Mouse (Mus musculus) liver, postnatal 0 days (tissue): Measurements from ENCODE around the gene Ccdc124. TPM values are rescaled to one million over a fixed set of nuclear protein-coding genes. Genes with fewer than 3 reads are reported as not detected.

Experiments used
- ATAC-seq: fragments of 200-750 bp; cut with Nextera tagmentation; 2 replicates; pipeline ENCODE4 v1.8.0; 2017; ENCODE audit warnings: mild to moderate bottlenecking, moderate library complexity
- DNase-seq: peaks from one replicate; pipeline ENCODE4 v3.0.0-alpha.2; 2016
- H3K27ac ChIP-seq: fragments of 300-500 bp; sonication (generic); 2 replicates; pipeline ENCODE4 v1.5.1; 2014; ENCODE audit warnings: antibody characterized with exemption, moderate library complexity, mild to moderate bottlenecking, low read depth
- H3K27me3 ChIP-seq: fragments of 300-500 bp; sonication (generic); 2 replicates; pipeline ENCODE4 v1.6.1; 2014; ENCODE audit warnings: low read length, control low read depth, mixed read lengths; ENCODE audit not compliant: insufficient read depth
- H3K36me3 ChIP-seq: fragments of 300-500 bp; sonication (generic); replicated peaks from 2 replicates; pipeline ENCODE4 v1.6.1; 2014; ENCODE audit warnings: mild to moderate bottlenecking, control low read depth, low read length, moderate library complexity, mixed read lengths; ENCODE audit not compliant: insufficient read depth
- H3K4me1 ChIP-seq: fragments of 300-500 bp; sonication (generic); 2 replicates; pipeline ENCODE4 v1.6.1; 2014; ENCODE audit warnings: antibody characterized with exemption, mild to moderate bottlenecking, control low read depth; ENCODE audit not compliant: insufficient read depth
- H3K4me2 ChIP-seq: fragments of 300-500 bp; sonication (generic); 2 replicates; pipeline ENCODE4 v1.6.1; 2014; ENCODE audit warnings: low read depth, mild to moderate bottlenecking, low read length, moderate library complexity, mixed read lengths
- H3K4me3 ChIP-seq: fragments of 300-500 bp; sonication (generic); 2 replicates; pipeline ENCODE4 v1.5.1; 2014; ENCODE audit warnings: low read depth, low read length
- H3K9ac ChIP-seq: fragments of 300-500 bp; sonication (generic); replicated peaks from 2 replicates; pipeline ENCODE4 v1.6.1; 2014; ENCODE audit warnings: mild to moderate bottlenecking, moderate library complexity
- H3K9me3 ChIP-seq: fragments of 300-500 bp; sonication (generic); 2 replicates; pipeline ENCODE4 v1.6.1; 2016; ENCODE audit warnings: mild to moderate bottlenecking, control low read depth, low read length, mixed read lengths
- CTCF ChIP-seq: sonication (generic); IDR thresholded peaks from 2 replicates; pipeline ENCODE4 v1.5.1; 2016; ENCODE audit warnings: antibody characterized with exemption, low read depth
- EP300 ChIP-seq: IDR thresholded peaks from 2 replicates; pipeline ENCODE4 v1.6.1; 2016; ENCODE audit warnings: antibody characterized with exemption, low read depth, mild to moderate bottlenecking
- WGBS: fragments of 180-500 bp; shearing (Covaris S2); extraction: QIAGEN DNeasy Blood & Tissue Kit; methylation state at CpG from one replicate; pipeline ENCODE4 v1.1.7; 2014; ENCODE audit not compliant: insufficient replicate concordance; 5-methylcytosine and 5-hydroxymethylcytosine counted together
- polyA plus RNA-seq: library from polyadenylated mRNA; unstranded; fragments of >200 nt; fragmentation: Nextera tagmentation; extraction: Ambion mirVana; gene quantifications from 2 replicates; pipeline ENCODE4 v1.2.1, GENCODE M21; 2015

The Ccdc124 gene
- polyA plus RNA-seq, 1 experiment from 2014 or later: 37.9 TPM

DNA sequence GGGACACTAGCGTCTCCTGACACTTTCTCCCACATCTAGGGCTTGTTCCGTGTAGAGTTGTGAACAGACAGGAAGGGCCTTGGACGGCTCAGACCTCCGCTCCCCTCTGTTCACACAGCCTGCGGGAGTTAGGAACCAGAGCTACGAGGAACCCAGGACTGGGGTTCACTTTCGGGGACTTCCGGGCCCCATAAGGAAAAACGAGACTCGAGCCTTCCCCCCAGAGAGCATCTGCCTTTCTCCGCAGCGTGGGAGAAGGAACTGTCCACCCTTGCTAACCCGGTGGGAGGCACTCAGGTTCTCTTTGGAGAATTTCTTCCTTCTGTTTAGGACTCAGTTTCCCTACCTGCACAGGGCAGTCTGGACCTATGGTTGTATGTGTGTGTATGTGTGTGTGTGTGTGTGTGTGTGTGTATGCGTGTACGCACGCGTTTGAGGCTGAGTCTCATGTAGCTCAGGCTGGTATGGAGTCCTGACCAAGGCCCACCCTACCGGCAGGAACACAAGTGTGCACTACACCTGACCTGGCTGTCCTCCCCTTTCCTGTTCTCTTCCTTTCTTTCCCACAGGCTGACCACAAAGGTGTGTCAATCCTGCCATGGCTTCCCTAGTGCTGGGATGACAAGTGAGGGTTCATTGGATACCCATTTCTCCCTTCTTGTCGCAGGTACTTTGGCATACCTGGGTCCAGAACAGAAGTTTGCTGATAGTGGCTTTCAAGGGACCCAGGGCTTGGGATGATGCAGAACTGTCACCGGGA lies 19.3 kb upstream of the Ccdc124 start:
- H3K4me1 ChIP-seq: peaks cover 24% of the 10 kb centered on the region
- no peak overlapping the region for H3K9ac ChIP-seq
- WGBS: 35% methylated on average over 20 of the region's 20 CpGs
- DNase-seq: no peak
- 0 out of 2 replicates have a peak overlapping the region, but pooled peaks have one; percentile 11 for H3K4me2 ChIP-seq
- peaks cover 37% of the 10 kb centered on the region for H3K27me3 ChIP-seq
- no peak for TF ChIP-seq CTCF
- TF ChIP-seq EP300: no peak
- ATAC-seq: no peak
- H3K9me3 ChIP-seq: no peaks in the 10 kb centered on the region
- H3K36me3 ChIP-seq: peaks cover 20% of the 10 kb centered on the region
- peak overlapping the region; percentile 24; the same call in 1 of the 2 replicates for H3K4me3 ChIP-seq
- no peak overlapping the region for H3K27ac ChIP-seq

DNA sequence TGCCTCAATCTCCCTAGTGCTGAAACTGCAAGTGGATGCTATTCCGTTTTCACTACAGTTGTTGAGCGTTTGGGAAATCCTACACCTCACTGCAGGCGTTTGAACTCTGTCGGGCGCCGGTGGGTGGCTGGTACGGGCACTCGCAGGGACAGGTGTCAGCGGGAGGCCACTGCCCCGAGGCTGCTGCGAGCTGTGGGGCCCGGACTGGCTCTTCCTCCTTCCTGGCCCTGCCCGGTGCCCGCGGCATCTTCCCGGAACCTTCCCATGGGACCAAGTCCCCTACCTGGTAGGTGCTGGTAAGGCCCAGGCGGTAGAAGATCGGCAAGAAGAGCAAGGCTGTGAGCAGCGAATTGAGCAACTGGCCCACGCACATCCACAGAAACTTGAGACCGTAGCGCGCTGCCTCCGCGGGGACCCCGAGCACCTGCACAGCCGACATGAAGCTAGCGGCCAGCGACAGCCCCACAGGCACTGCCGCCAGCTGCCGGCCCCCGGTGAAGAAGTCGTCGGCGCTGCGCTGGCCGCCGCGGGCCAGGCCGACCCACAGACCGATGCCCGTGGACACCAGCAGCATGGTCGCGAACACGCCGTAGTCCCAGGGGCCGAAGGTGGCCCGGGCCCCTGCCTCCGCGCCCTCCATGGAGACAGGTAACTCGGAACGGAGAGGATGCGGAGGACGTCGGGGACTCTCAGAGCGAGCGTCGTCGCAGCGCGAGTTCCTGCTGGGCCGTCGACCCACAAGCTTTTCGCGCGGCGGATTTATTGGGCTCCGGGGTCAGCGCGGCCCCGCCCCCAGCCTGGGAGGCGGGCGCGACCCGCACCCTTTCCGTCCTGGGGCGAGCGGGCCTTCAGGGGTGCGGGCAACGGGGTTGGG lies 18.5 kb upstream of the Ccdc124 start, which contains the start of gene Slc5a5:
TSS of gene Slc5a5 (minus strand) at position 736 of the 874 bp plus-strand sequence.
- peak within 1 kb of the TSS; percentile 24; the same call in 1 of the 2 replicates for H3K4me3 ChIP-seq
- H3K27ac ChIP-seq: no peak within 1 kb of the TSS
- H3K4me2 ChIP-seq: peak within 1 kb of the TSS; percentile 11; the same call in 1 of the 2 replicates
- 3% methylated on average over 74 of the region's 80 CpGs for WGBS
- H3K4me1 ChIP-seq: peaks cover 27% of the 10 kb centered on the region
- no peaks in the 10 kb centered on the region for H3K9me3 ChIP-seq
- H3K27me3 ChIP-seq: peaks cover 37% of the 10 kb centered on the region
- no peak for ATAC-seq
- peaks cover 20% of the 10 kb centered on the region for H3K36me3 ChIP-seq
- TF ChIP-seq EP300 (no peak), CTCF (no peak)
- H3K9ac ChIP-seq: no peak within 1 kb of the TSS
- DNase-seq: no peak

DNA sequence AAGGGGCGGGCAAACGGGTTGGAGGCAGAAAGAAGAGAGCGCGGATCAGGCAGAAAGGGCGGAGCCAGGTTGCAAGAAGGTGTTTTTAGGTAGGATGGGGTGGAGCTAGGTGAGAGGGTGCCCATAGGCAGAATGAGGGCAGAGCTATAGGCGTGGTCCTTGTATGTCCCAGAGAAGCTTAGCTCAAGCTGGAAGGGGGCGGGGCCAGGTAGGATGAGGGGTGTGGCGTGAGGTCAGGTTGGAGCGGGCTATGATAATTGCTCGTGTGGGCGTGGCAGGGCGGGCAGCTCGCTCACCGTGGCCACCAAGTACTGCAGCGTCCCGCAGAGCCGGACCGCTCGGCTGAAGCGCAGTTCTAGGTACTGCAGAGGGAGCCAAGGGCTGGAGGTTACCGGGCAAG lies 17.6 kb upstream of the Ccdc124 start:
- Histone ChIP-seq H3K9ac (no peak overlapping the region), H3K27me3 (peaks cover 37% of the 10 kb centered on the region), H3K4me2 (no peak overlapping the region), H3K4me1 (peaks cover 25% of the 10 kb centered on the region), H3K4me3 (no peak overlapping the region), H3K36me3 (peaks cover 20% of the 10 kb centered on the region), H3K9me3 (no peaks in the 10 kb centered on the region), H3K27ac (no peak overlapping the region)
- DNase-seq: peak; percentile 78
- peak; percentile 60 for ATAC-seq
- WGBS: 8% methylated on average over 21 of the region's 21 CpGs
- no peak for TF ChIP-seq EP300
- no peak for TF ChIP-seq CTCF

DNA sequence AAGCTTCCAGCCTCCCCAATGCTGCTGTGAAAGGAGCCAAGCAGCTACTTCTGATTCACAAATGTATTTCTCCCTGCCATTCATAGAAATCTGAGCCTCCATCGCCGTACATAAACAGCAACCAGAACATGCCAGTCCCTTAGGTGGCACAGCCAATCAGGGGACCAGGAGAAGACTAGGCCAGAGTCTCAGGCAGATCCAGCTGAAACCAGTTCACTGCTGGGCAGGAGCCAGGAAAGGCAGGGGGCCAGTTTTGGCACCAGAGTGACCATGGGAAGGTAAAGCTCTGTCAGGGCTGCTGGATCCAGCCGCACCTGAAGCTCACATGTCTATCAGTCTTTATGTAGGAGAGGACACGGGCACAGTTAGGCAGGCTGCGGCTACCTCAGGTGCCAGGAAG lies 16.9 kb upstream of the Ccdc124 start:
- Histone ChIP-seq H3K27ac (no peak overlapping the region), H3K4me2 (no peak overlapping the region), H3K9ac (no peak overlapping the region), H3K4me1 (peaks cover 18% of the 10 kb centered on the region), H3K4me3 (no peak overlapping the region), H3K9me3 (no peaks in the 10 kb centered on the region), H3K36me3 (peaks cover 18% of the 10 kb centered on the region), H3K27me3 (peaks cover 42% of the 10 kb centered on the region)
- ATAC-seq (no peak), DNase-seq (no peak)
- WGBS: 86% methylated on average over 5 of the region's 5 CpGs
- TF ChIP-seq CTCF (no peak), EP300 (no peak)

DNA sequence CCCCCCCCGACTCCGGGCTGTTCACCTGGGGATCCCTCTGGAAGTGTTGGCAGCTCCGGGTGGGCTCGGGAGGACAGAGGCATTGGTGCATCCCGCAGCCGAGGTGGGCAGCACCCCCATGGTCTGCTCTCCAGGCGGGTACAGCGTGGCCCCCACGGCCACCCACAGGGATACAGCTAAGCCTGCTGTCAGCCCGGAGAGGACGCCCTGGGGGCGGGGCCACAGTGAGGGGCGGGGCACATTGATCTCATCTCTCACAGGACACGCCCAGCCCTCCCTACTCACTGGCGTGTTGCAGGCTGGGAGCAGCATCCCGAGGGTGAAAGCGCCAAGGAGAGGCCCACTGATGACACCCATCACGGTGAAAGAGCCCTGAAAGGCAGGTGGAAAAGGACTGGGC lies 13.9 kb upstream of the Ccdc124 start:
- Histone ChIP-seq H3K9ac (no peak overlapping the region), H3K4me3 (no peak overlapping the region), H3K4me2 (no peak overlapping the region), H3K27ac (no peak overlapping the region), H3K36me3 (no peaks in the 10 kb centered on the region), H3K27me3 (peaks cover 34% of the 10 kb centered on the region), H3K4me1 (peaks cover 21% of the 10 kb centered on the region), H3K9me3 (no peaks in the 10 kb centered on the region)
- TF ChIP-seq EP300 (no peak), CTCF (no peak)
- DNase-seq (peak; percentile 87), ATAC-seq (peak; percentile 57)
- WGBS: 10% methylated on average over 16 of the region's 18 CpGs

DNA sequence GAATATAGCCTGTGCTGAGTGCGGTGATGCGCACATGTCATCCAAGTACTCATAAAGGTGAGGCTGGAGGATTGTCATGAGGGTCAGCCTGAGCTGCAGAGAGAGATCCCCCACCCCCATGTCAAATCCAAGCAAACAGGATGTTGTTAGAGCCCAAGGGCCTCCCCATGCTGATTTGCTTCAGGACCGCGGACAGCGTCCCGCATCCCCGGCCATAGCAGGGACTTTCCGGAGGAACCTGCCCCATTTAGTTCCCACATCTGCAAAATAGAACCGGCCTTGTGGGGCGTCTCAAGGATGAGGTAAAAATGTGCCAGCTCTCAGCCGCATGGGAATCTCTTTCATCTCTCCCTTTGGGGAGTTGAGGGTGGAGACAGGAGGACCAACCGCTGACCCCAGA lies 11.9 kb upstream of the Ccdc124 start:
- Histone ChIP-seq H3K4me3 (no peak overlapping the region), H3K27me3 (peaks cover 14% of the 10 kb centered on the region), H3K9ac (no peak overlapping the region), H3K4me1 (peaks cover 8% of the 10 kb centered on the region), H3K4me2 (no peak overlapping the region), H3K9me3 (no peaks in the 10 kb centered on the region), H3K27ac (no peak overlapping the region), H3K36me3 (no peaks in the 10 kb centered on the region)
- ATAC-seq (no peak), DNase-seq (peak; percentile 67)
- TF ChIP-seq CTCF (no peak), EP300 (no peak)
- WGBS: 14% methylated on average over 12 of the region's 12 CpGs
